Mouse (Mus musculus) heart, embryonic 14.5 days (tissue): ENCODE results near the gene Gm42417. TPM values are rescaled to one million over a fixed set of nuclear protein-coding genes. Genes with fewer than 3 reads are reported as not detected.
A peak's percentile ranks its signal among the peaks of the same experiment; 100 is the strongest.

Source experiments
- ATAC-seq: fragments of 200-750 bp; cut with Nextera tagmentation; 2 replicates; pipeline ENCODE4 v1.8.0; 2017; ENCODE audit warnings: low read depth, moderate TSS enrichment; ENCODE audit not compliant: insufficient number of reproducible peaks, insufficient read depth, low FRiP score
- H3K27ac ChIP-seq, 2 experiments: fragments of 200-500 bp in 1 of 2; fragments of 300-500 bp in 1 of 2; sonication (generic) in 1 of 2; replicated peaks in 1 of 2; 2 replicates each; pipeline ENCODE4 v1.5.1; 2012 to 2014; ENCODE audit warnings: low read depth in 2 of 2, low read length in 2 of 2, control low read depth in 1 of 2, mild to moderate bottlenecking in 1 of 2, mixed read lengths in 1 of 2; ENCODE audit not compliant: control insufficient read depth in 1 of 2, insufficient read depth in 1 of 2
- H3K27me3 ChIP-seq: fragments of 300-500 bp; sonication (generic); 2 replicates; pipeline ENCODE4 v1.6.1; 2014; ENCODE audit warnings: mild to moderate bottlenecking, low read length, control low read depth; ENCODE audit not compliant: control insufficient read depth, insufficient read depth
- H3K36me3 ChIP-seq: fragments of 300-500 bp; sonication (generic); 2 replicates; pipeline ENCODE4 v1.6.1; 2014; ENCODE audit warnings: mild to moderate bottlenecking, control low read depth, low read length, mixed read lengths; ENCODE audit not compliant: control insufficient read depth, insufficient read depth
- H3K4me1 ChIP-seq, 2 experiments: fragments of 200-500 bp in 1 of 2; fragments of 300-500 bp in 1 of 2; sonication (generic) in 1 of 2; 2 replicates each; pipeline ENCODE4 v1.6.1; 2012 to 2014; ENCODE audit warnings: low read length in 2 of 2, control low read depth in 1 of 2, mixed read lengths in 1 of 2; ENCODE audit not compliant: control insufficient read depth in 2 of 2, insufficient read depth in 2 of 2
- H3K4me2 ChIP-seq: fragments of 300-500 bp; sonication (generic); 2 replicates; pipeline ENCODE4 v1.6.1; 2014; ENCODE audit warnings: mild to moderate bottlenecking, low read length
- H3K4me3 ChIP-seq, 2 experiments: fragments of 200-500 bp in 1 of 2; fragments of 300-500 bp in 1 of 2; sonication (generic) in 1 of 2; 2 replicates each; pipeline ENCODE4 v1.5.1; 2012 to 2014; ENCODE audit warnings: low read length in 2 of 2, mild to moderate bottlenecking in 2 of 2, control low read depth in 1 of 2, low read depth in 1 of 2, moderate library complexity in 1 of 2; ENCODE audit not compliant: control insufficient read depth in 1 of 2, insufficient read depth in 1 of 2
- H3K9ac ChIP-seq: fragments of 300-500 bp; sonication (generic); 2 replicates; pipeline ENCODE4 v1.6.1; 2014; ENCODE audit warnings: mild to moderate bottlenecking, low read length
- H3K9me3 ChIP-seq: fragments of 300-500 bp; sonication (generic); 2 replicates; pipeline ENCODE4 v1.6.1; 2016; ENCODE audit warnings: low read length, control low read depth; ENCODE audit not compliant: control insufficient read depth
- WGBS: fragments of 180-500 bp; shearing (Covaris S2); extraction: QIAGEN DNeasy Blood & Tissue Kit; methylation state at CpG from one replicate; pipeline ENCODE4 v1.1.7; 2014; 5-methylcytosine and 5-hydroxymethylcytosine counted together
- polyA plus RNA-seq: library from polyadenylated mRNA; unstranded; fragments of >200 nt; fragmentation: Nextera tagmentation; extraction: Ambion mirVana; gene quantifications from 2 replicates; pipeline ENCODE4 v1.2.1, GENCODE M21; 2014

Gene Gm42417
- polyA plus RNA-seq, 1 experiment from 2014 or later = not detected

GRCm38 (mm10) chr1:36535477-36536396, 3.5 kb downstream of the Gm42417 start:
- H3K9me3 ChIP-seq = no peaks in the 10 kb centered on the region
- peak; percentile 43; the same call in 1 of the 2 replicates for ATAC-seq
- peak overlapping the region; percentile 75 to 93 for H3K27ac ChIP-seq
- WGBS = 54% methylated on average over 11 of the region's 11 CpGs
- no peak overlapping the region for H3K4me3 ChIP-seq
- H3K36me3 ChIP-seq = peaks cover 37% of the 10 kb centered on the region
- peak overlapping the region; percentile 32 for H3K4me2 ChIP-seq
- H3K27me3 ChIP-seq = no peaks in the 10 kb centered on the region
- peak overlapping the region; percentile 45 for H3K9ac ChIP-seq
- H3K4me1 ChIP-seq = peaks cover 49 to 63% of the 10 kb centered on the region in 2 experiments

DNA sequence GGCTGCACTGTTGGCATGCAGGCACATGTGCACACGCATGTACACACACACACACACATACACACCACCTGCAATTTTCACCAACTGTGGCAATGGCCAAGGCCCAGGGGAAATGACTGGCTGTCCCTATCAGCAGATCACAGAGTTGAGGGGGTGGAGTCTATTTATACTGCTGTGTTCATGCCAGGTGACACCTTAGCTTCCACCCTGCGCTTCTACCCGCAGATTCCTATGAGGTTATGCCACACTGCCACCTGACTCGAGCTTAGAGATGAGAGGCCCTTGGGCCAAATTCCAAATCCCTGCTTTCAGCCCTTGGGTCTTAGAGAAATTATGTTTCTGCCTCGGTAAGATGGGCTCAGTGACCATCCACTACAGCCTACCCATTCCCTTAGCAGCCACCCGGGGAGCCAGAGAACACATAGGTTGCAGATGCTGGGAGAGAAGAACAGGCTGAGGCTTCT, 4.6 kb downstream of the Gm42417 start:
- no peaks in the 10 kb centered on the region for H3K9me3 ChIP-seq
- peak overlapping the region in 1 of 2 experiments; percentile 93; a peak in 2 of 4 replicates for H3K27ac ChIP-seq
- 57% methylated on average over 6 of the region's 6 CpGs for WGBS
- H3K4me3 ChIP-seq = no peak overlapping the region
- no peaks in the 10 kb centered on the region for H3K27me3 ChIP-seq
- peaks cover 26% of the 10 kb centered on the region for H3K36me3 ChIP-seq
- ATAC-seq = no peak
- H3K9ac ChIP-seq = peak overlapping the region; percentile 45; the same call in 1 of the 2 replicates
- H3K4me2 ChIP-seq = no peak overlapping the region
- H3K4me1 ChIP-seq = peaks cover 58 to 70% of the 10 kb centered on the region in 2 experiments

DNA sequence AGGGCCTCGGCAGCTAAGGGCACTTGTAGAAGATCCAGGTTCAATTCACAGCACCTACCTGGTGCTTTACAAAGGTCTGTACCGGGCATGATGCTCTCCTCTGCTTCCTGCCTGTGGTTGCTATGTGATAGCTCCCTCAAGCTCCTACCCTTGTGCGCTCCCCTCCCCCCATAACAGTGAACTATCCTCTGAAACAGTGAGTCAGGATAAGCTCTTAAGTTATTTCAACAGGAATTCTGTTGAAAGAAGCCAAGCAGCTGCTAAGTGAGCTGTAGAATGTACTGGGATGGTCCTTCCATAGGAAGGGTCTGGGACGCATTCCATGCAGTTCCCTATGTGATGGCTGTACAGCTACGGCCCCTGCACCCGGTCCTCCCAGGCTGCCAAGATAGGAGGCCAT, 5.7 kb downstream of the Gm42417 start:
- Histone ChIP-seq H3K27ac (no peak overlapping the region; a peak in 1 of 4 replicates), H3K36me3 (peaks cover 17% of the 10 kb centered on the region), H3K4me2 (no peak overlapping the region), H3K4me1 (peaks cover 54 to 64% of the 10 kb centered on the region in 2 experiments), H3K4me3 (no peak overlapping the region), H3K27me3 (no peaks in the 10 kb centered on the region), H3K9ac (peak overlapping the region; percentile 49), H3K9me3 (no peaks in the 10 kb centered on the region)
- no peak for ATAC-seq
- WGBS = 53% methylated on average over 6 of the region's 6 CpGs

GRCm38 (mm10) chr1:36531461-36531860, 7.8 kb downstream of the Gm42417 start:
- Histone ChIP-seq H3K27ac (peak overlapping the region; percentile 12 to 57; a peak in 2 of 4 replicates), H3K36me3 (peaks cover 17% of the 10 kb centered on the region), H3K4me2 (no peak overlapping the region), H3K4me3 (no peak overlapping the region), H3K9me3 (no peaks in the 10 kb centered on the region), H3K27me3 (no peaks in the 10 kb centered on the region), H3K9ac (no peak overlapping the region), H3K4me1 (peaks cover 52 to 74% of the 10 kb centered on the region in 2 experiments)
- ATAC-seq = no peak
- 62% methylated on average over 8 of the region's 12 CpGs for WGBS

GRCm38 (mm10) chr1:36530962-36531361, 8.3 kb downstream of the Gm42417 start:
- H3K27me3 ChIP-seq = no peaks in the 10 kb centered on the region
- WGBS = 86% methylated on average over 7 of the region's 7 CpGs
- peaks cover 48 to 69% of the 10 kb centered on the region in 2 experiments for H3K4me1 ChIP-seq

DNA sequence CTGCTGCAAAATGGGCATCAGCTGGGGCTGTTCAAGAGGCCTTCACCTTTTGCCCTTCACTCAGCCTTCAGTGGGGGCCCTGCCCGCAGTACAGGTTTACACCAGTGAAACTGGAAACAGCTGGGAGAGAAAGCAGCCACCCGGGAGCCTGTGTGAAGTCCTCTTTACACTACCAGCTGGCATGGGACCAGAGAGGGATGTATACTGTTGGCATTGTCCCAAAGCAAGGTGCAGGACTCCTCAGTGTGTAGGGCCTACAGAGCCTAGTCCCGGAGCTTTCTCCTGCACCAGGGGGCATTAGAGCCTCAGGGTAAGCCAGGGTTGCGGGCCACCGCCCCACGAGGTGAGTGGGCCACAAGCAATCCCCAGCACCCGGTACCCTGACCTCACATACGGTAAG, 8.7 kb downstream of the Gm42417 start:
- no peak for ATAC-seq
- Histone ChIP-seq H3K9ac (no peak overlapping the region), H3K4me2 (no peak overlapping the region), H3K9me3 (no peaks in the 10 kb centered on the region), H3K27me3 (no peaks in the 10 kb centered on the region), H3K27ac (peak overlapping the region; percentile 24 to 57), H3K4me1 (peaks cover 43 to 64% of the 10 kb centered on the region in 2 experiments), H3K36me3 (peaks cover 27% of the 10 kb centered on the region), H3K4me3 (no peak overlapping the region)
- WGBS = 63% methylated on average over 8 of the region's 8 CpGs

More at GRCm38 (mm10) chr1:36530962-36531361, 8.3 kb downstream of the Gm42417 start:
- no peaks in the 10 kb centered on the region for H3K9me3 ChIP-seq
- no peak overlapping the region for H3K4me3 ChIP-seq
- H3K9ac ChIP-seq = no peak overlapping the region
- H3K36me3 ChIP-seq = peaks cover 22% of the 10 kb centered on the region
- no peak overlapping the region for H3K4me2 ChIP-seq
- H3K27ac ChIP-seq = peak overlapping the region in 1 of 2 experiments; percentile 57; a peak in 3 of 4 replicates
- no peak for ATAC-seq

DNA sequence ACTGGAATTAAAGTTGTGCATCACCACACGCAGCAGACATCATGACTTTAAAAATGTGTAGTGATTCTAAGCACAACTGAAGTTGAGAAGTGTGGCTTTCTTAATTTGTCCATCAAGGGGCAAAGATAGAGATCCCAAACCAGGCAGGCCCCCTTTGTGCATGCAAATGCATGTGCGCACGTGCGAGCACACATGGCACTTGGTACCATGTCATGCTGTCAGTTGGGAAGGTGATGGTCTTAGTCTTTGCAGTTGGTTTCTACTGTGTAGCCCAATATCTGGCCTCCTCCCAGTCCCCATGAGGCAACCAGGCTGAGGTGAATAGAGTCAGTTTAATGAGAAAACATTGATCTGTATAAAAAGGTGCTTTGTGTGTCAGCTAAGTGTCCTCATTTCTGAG, 9.4 kb downstream of the Gm42417 start:
- 93% methylated on average over 4 of the region's 4 CpGs for WGBS
- no peak overlapping the region for H3K4me3 ChIP-seq
- H3K36me3 ChIP-seq = peaks cover 33% of the 10 kb centered on the region
- peak overlapping the region; percentile 24 to 57; a peak in 3 of 4 replicates for H3K27ac ChIP-seq
- no peaks in the 10 kb centered on the region for H3K9me3 ChIP-seq
- H3K4me1 ChIP-seq = peaks cover 37 to 58% of the 10 kb centered on the region in 2 experiments
- no peak overlapping the region for H3K4me2 ChIP-seq
- H3K27me3 ChIP-seq = no peaks in the 10 kb centered on the region
- ATAC-seq = no peak
- no peak overlapping the region for H3K9ac ChIP-seq
